Mouse (Mus musculus) kidney, embryonic 14.5 days (tissue): Measurements from ENCODE around the gene Nudt9. TPM values are rescaled to one million over a fixed set of nuclear protein-coding genes. Genes with fewer than 3 reads are reported as not detected.

Experiments used
- ATAC-seq: fragments of 200-750 bp; cut with Nextera tagmentation; 2 replicates; pipeline ENCODE4 v1.8.0; 2017; ENCODE audit warnings: moderate number of reproducible peaks, mild to moderate bottlenecking, moderate TSS enrichment, moderate library complexity; ENCODE audit not compliant: low FRiP score, low TSS enrichment
- H3K27ac ChIP-seq: fragments of 300-500 bp; sonication (generic); 2 replicates; pipeline ENCODE4 v1.5.1; 2014; ENCODE audit warnings: low read depth, mild to moderate bottlenecking, low read length, moderate library complexity, mixed read lengths
- H3K27me3 ChIP-seq: fragments of 300-500 bp; sonication (generic); 2 replicates; pipeline ENCODE4 v1.6.1; 2014; ENCODE audit warnings: mild to moderate bottlenecking, low read length; ENCODE audit not compliant: control insufficient read depth, insufficient read depth
- H3K36me3 ChIP-seq: fragments of 300-500 bp; sonication (generic); 2 replicates; pipeline ENCODE4 v1.6.1; 2014; ENCODE audit warnings: low read length, mixed read lengths; ENCODE audit not compliant: control insufficient read depth, insufficient read depth
- H3K4me1 ChIP-seq: fragments of 300-500 bp; sonication (generic); 2 replicates; pipeline ENCODE4 v1.6.1; 2014; ENCODE audit warnings: low read length, mixed read lengths; ENCODE audit not compliant: control insufficient read depth, insufficient read depth
- H3K4me2 ChIP-seq: fragments of 300-500 bp; sonication (generic); replicated peaks from 2 replicates; pipeline ENCODE4 v1.6.1; 2014; ENCODE audit warnings: low read depth, mild to moderate bottlenecking, low read length
- H3K4me3 ChIP-seq: fragments of 300-500 bp; sonication (generic); 2 replicates; pipeline ENCODE4 v1.5.1; 2014; ENCODE audit warnings: mild to moderate bottlenecking, low read length
- H3K9ac ChIP-seq: fragments of 300-500 bp; sonication (generic); 2 replicates; pipeline ENCODE4 v1.6.1; 2014; ENCODE audit warnings: low read depth, mild to moderate bottlenecking, low read length, moderate library complexity
- H3K9me3 ChIP-seq: fragments of 300-500 bp; sonication (generic); 2 replicates; pipeline ENCODE4 v1.6.1; 2016; ENCODE audit warnings: low read length; ENCODE audit not compliant: control insufficient read depth
- WGBS: fragments of 180-500 bp; shearing (Covaris S2); extraction: QIAGEN DNeasy Blood & Tissue Kit; methylation state at CpG from one replicate; pipeline ENCODE4 v1.1.7; 2014; 5-methylcytosine and 5-hydroxymethylcytosine counted together
- polyA plus RNA-seq: library from polyadenylated mRNA; unstranded; fragments of >200 nt; fragmentation: Nextera tagmentation; extraction: Ambion mirVana; gene quantifications from 2 replicates; pipeline ENCODE4 v1.2.1, GENCODE M21; 2014

Nudt9 gene
- polyA plus RNA-seq, 1 experiment from 2014 or later: 58.1 TPM

DNA sequence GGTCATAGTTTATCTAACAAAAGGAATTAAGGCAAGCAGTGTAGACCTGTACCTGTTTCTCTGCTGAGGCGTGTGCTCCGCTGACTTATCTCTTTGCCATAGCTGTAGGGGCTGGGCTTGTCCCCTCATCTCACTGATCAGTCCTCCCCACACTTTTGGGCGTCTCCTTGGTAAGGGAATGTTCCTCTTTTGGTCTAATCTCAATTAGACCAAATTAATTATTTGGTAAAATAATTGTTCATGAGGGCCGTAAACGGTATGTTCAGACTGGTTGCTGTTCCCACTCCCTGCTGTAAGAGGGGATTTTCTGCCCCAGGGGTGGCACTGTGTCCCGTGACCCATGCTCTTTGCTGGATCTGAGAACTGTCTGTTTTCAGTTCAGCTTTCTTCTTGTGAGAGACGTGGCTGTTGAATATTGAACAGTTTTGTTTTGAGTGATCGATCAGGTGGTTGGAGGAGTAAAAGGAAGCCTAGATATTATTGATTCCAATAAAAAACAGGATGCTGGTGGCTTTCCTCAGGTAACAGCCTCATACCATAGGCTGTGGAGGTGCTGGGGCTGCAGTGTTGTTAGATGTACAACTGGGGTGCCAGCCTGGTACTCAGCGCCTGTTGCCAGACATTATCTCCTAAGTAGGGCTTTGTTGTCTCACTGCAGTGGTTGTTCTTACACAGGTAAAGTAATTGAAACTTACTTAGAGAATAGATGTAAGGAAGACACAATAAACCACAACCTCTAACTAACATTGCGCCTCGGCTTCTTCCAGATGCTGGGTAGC lies 16.9 kb downstream of the Nudt9 start:
- H3K9ac ChIP-seq: no peak overlapping the region
- peaks cover 6% of the 10 kb centered on the region; the same call in 1 of the 2 replicates for H3K4me1 ChIP-seq
- peaks cover 27% of the 10 kb centered on the region for H3K36me3 ChIP-seq
- no peaks in the 10 kb centered on the region for H3K9me3 ChIP-seq
- ATAC-seq: no peak
- H3K4me3 ChIP-seq: no peak overlapping the region
- no peak overlapping the region for H3K27ac ChIP-seq
- 93% methylated on average over 11 of the region's 11 CpGs for WGBS
- no peak overlapping the region for H3K4me2 ChIP-seq
- no peaks in the 10 kb centered on the region for H3K27me3 ChIP-seq

DNA sequence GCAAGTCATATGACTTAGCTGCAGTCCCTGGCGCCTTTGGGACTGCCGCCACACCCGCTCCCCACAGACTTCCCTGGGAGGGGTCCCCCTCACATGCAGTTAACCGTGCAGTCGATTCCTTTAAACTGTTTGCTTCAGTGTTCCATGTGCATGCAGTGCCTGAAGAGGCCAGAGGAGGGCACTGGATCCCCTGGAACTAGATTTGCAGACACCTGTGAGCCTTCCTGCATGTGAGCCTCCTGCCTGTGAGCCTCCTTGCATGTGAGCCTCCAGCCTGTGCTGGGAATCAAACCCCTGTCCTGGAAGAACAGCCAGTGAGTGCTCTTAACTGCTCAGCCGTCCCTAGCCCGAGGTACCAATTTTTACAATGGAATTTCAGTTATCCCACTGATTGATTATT lies 22.6 kb downstream of the Nudt9 start:
- Histone ChIP-seq H3K4me1 (0 out of 2 replicates have a peak, but pooled peaks cover 6% of the 10 kb centered on the region), H3K27ac (no peak overlapping the region), H3K9me3 (no peaks in the 10 kb centered on the region), H3K9ac (no peak overlapping the region), H3K4me2 (no peak overlapping the region), H3K36me3 (peaks cover 5% of the 10 kb centered on the region; the same call in 1 of the 2 replicates), H3K4me3 (no peak overlapping the region), H3K27me3 (no peaks in the 10 kb centered on the region)
- ATAC-seq: no peak
- 85% methylated on average over 7 of the region's 7 CpGs for WGBS

DNA sequence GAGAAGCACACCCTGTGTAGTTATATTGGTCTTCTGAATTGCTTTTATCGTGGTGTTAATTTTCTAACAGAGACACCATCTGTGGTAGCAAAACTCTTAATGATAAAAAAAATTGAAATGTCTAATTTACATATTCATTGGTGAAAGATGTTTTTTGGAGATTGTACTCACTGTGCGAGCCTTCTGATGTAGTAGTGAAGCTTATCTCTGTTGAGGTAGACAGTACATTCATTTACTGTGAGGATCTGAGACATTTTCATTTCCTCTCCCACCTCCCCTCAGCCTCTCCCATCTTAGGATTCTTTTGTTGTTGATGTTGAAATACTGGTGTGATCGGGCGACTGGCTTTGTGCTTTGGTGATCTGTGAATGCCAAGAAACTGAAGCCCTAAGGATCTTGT lies 24.9 kb downstream of the Nudt9 start:
- no peak for ATAC-seq
- H3K27me3 ChIP-seq: no peaks in the 10 kb centered on the region
- no peaks in the 10 kb centered on the region for H3K36me3 ChIP-seq
- 0 out of 2 replicates have a peak, but pooled peaks cover 6% of the 10 kb centered on the region for H3K4me1 ChIP-seq
- no peak overlapping the region for H3K9ac ChIP-seq
- no peak overlapping the region for H3K4me3 ChIP-seq
- H3K4me2 ChIP-seq: no peak overlapping the region
- no peaks in the 10 kb centered on the region for H3K9me3 ChIP-seq
- 85% methylated on average over 4 of the region's 4 CpGs for WGBS
- H3K27ac ChIP-seq: no peak overlapping the region

DNA sequence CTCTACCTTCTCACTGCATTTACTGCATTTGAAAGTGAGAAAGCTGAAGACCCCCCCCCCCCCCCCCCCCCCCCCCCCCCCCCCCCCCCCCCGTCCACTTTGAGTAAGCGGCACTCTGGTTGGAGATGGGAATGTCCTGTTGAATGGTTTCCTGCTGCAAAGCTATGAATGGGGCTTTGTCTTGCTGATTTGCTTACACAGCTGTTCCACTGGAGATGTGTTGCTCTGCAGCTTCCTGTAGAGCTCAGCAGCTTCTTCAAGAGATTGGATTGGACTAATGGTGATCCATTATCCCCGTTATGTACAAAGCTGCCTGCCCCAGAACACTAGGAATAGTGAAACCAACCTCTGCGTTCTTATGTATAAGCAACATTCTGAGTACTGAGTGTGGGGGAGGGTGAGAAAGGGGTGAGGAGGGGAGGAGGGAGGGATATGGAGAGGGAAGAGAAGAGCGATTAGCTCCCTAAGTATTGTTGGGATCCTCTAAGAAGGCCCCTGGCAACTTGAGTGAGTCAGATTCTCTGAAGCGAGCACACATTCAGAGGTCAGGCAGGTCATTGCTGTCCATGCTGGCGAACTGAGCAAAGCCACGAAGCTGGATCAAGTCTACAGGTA lies 26.3 kb downstream of the Nudt9 start:
- H3K4me1 ChIP-seq: 0 out of 2 replicates have a peak, but pooled peaks cover 6% of the 10 kb centered on the region
- H3K9ac ChIP-seq: no peak overlapping the region
- no peak overlapping the region for H3K4me2 ChIP-seq
- ATAC-seq: peak; percentile 90
- H3K4me3 ChIP-seq: no peak overlapping the region
- no peaks in the 10 kb centered on the region for H3K27me3 ChIP-seq
- H3K36me3 ChIP-seq: no peaks in the 10 kb centered on the region
- H3K9me3 ChIP-seq: no peaks in the 10 kb centered on the region
- 17% methylated on average over 6 of the region's 8 CpGs for WGBS
- H3K27ac ChIP-seq: peak overlapping the region; percentile 67; the same call in 1 of the 2 replicates

DNA sequence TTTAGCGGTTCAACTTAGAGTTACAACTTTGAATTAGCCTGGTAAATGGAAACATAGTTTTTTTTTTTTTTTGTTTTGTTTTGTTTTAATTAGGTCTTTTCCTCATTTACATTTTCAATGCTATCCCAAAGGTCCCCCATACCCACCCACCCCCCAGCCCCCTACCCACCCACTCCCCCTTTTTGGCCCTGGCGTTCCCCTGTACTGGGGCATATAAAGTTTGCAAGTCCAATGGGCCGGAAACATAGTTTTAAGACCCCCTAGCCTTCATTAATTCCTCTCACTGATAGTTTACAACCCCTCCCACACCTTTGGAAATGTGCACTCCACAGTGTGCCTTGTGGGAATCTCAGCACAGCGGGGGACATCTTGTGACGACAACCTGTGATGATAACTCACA lies 27.5 kb downstream of the Nudt9 start:
- H3K27ac ChIP-seq: no peak overlapping the region
- 76% methylated on average over 5 of the region's 5 CpGs for WGBS
- 0 out of 2 replicates have a peak, but pooled peaks cover 6% of the 10 kb centered on the region for H3K4me1 ChIP-seq
- no peaks in the 10 kb centered on the region for H3K9me3 ChIP-seq
- H3K36me3 ChIP-seq: no peaks in the 10 kb centered on the region
- no peak overlapping the region for H3K4me3 ChIP-seq
- H3K4me2 ChIP-seq: no peak overlapping the region
- no peaks in the 10 kb centered on the region for H3K27me3 ChIP-seq
- no peak overlapping the region for H3K9ac ChIP-seq
- ATAC-seq: peak; percentile 88

DNA sequence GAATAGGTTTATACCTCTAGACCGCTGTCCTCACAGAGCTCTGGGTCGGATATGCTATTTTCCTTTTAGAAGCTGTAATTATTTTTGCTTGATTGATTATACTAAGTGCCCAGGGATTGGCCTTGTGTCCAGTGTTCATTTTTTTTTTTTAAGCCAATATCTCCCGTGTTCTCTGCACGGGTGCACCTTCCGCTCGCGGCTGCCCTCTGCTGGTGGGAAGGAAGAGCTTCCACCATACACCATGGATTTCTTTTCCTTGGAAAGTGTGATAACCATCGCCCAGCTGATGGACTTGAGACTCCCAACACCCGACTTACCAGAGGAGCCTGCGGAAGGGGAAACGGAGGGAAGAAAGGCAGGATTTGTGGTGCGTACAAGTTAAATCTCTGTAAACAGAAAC lies 28.3 kb downstream of the Nudt9 start:
- Histone ChIP-seq H3K27ac (no peak overlapping the region), H3K9me3 (no peaks in the 10 kb centered on the region), H3K4me1 (0 out of 2 replicates have a peak, but pooled peaks cover 6% of the 10 kb centered on the region), H3K36me3 (no peaks in the 10 kb centered on the region), H3K27me3 (no peaks in the 10 kb centered on the region), H3K4me3 (no peak overlapping the region), H3K9ac (no peak overlapping the region), H3K4me2 (peak overlapping the region; percentile 10; the same call in 1 of the 2 replicates)
- ATAC-seq: peak; percentile 44; the same call in 1 of the 2 replicates
- WGBS: 30% methylated on average over 12 of the region's 12 CpGs

DNA sequence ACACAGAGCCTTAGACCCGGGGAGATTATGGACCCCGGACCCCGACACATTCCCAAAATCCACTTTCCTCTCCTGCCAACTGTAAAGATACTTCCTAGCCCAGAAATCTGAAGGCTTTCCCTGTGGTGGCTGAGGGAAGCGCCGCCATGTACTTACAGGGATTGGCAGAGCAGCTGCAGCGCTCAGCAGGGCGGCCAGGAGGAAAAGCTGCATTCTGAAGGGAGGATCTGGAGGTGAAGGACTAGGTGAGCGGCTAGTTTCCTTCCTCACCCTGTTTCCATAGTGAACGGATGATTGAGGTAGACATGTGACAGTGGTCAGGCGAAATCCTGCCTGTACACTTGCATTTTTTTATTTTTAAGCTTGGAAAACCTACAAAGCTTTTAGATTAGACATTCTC lies 30.3 kb downstream of the Nudt9 start:
- WGBS: 28% methylated on average over 10 of the region's 10 CpGs

DNA sequence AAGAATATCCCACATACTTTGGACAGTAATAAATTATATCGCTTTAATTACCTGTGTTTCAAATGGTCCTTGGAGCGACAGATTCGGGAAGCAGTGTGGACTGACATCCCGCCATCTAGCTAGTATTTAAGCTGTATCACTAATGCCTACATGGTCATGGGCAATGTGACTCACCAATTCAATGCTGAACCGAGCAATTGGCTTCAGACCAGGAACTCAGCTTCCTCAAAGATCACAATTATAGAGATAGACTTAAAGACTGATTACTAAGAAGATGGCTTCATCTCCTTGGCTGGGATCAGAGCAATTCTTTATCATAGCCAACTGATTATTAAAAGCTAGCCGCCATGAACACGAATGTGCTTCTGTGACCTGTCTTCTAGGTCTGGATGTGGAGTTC lies 31.4 kb downstream of the Nudt9 start, which contains the start of gene Gm17660:
Gene Gm17660 (minus strand): TSS at position 101 of the 400 bp plus-strand sequence.
- Histone ChIP-seq H3K4me3 (no peak within 1 kb of the TSS), H3K27me3 (no peaks in the 10 kb centered on the region), H3K36me3 (no peaks in the 10 kb centered on the region; the same call in 1 of the 2 replicates), H3K4me2 (no peak within 1 kb of the TSS), H3K9ac (no peak within 1 kb of the TSS), H3K4me1 (0 out of 2 replicates have a peak, but pooled peaks cover 4% of the 10 kb centered on the region), H3K9me3 (no peaks in the 10 kb centered on the region), H3K27ac (no peak within 1 kb of the TSS)
- 93% methylated on average over 7 of the region's 7 CpGs for WGBS
- no peak for ATAC-seq

More for the DNA sequence above, 30.3 kb downstream of the Nudt9 start:
- Histone ChIP-seq H3K36me3 (no peaks in the 10 kb centered on the region), H3K9me3 (no peaks in the 10 kb centered on the region), H3K27me3 (no peaks in the 10 kb centered on the region), H3K9ac (no peak overlapping the region), H3K4me3 (no peak overlapping the region), H3K4me1 (0 out of 2 replicates have a peak, but pooled peaks cover 6% of the 10 kb centered on the region), H3K4me2 (no peak overlapping the region), H3K27ac (no peak overlapping the region)
- ATAC-seq: no peak

DNA sequence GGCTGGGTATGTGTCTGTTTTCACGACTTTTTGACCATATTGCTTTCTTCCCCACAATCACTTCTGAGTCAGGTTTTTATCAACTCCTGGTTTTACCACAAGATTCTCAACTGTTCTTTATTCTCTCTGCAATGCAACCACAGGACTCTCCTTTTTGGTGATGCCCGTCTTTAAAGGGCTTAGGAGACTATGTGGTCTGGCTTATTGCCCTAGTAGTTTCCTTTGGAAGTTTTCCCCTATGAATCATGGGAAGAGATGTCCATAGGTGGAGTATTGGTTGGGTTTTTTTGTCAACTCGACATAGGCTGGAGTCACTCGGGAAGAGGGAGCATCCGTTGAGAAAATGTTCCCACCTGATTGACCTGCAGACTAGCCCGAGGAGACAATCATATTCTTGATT lies 34.6 kb downstream of the Nudt9 start:
- no peak overlapping the region for H3K4me2 ChIP-seq
- no peak for ATAC-seq
- H3K9me3 ChIP-seq: no peaks in the 10 kb centered on the region
- no peak overlapping the region for H3K9ac ChIP-seq
- no peaks in the 10 kb centered on the region; the same call in 1 of the 2 replicates for H3K36me3 ChIP-seq
- no peaks in the 10 kb centered on the region for H3K27me3 ChIP-seq
- H3K4me3 ChIP-seq: no peak overlapping the region
- no peaks in the 10 kb centered on the region for H3K4me1 ChIP-seq
- no peak overlapping the region for H3K27ac ChIP-seq
- 87% methylated on average over 6 of the region's 6 CpGs for WGBS
